Mouse (Mus musculus): ENCODE results near the gene Rnf43.

Gene Rnf43

DNA sequence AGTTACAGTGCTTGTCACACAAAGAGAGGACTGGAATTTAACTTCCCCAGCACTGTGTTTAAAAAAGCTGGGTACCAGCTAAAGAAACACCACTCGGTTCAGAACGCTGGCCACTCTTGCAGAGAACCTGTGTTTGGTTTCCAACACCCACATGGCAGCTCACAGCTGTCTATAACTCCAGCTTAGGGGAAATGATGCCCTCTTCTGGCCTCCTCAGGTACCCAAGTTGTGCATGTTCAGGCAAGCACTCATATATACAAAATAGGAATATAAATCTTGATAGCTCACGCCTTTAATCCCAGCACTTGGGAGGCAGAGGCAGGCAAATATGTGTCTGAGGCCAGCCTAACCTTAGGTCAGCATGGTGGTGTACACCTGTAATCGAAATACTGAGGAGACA lies 53.5 kb downstream of the Rnf43 start:
- DNase-seq = no peak

DNA sequence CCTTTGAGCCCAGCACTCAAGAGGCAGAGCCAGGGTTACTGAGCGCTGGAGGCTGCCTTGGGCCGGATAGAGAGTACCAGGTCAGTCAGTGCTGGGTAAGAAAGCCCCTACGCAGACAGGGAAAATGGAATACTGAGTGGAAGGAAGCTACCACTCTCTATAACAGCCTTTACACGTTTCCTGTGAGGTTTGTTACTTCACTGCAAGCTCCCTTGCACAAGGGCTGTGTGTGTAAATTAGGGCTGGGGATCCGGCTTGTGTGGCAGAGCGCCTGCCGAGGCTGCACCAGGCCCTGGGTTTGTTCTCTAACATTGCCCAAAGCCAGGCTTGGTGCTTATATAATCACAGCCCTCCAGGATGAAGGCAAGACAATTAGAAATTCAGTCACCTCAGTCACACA lies 57.0 kb downstream of the Rnf43 start:
- no peak for DNase-seq

DNA sequence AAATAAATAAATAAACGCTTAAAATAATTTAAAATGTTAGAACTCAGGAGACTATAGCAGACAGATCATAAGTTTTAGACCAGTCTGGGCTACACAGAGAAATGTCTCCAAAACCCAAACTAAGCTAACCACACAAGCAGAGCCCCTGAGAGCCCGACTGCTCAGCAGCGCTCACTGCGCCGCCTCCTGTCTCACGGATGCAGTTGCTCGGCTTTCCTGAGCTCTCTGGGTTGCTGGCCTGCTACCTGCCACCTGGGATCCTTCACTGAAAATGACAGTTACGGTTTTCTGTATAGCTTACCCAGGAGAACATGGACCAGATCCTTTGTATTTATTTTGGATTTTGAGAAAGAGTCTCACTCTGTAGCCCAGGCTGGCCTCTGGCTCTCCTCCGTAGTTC lies 57.8 kb downstream of the Rnf43 start:
- no peak for DNase-seq

DNA sequence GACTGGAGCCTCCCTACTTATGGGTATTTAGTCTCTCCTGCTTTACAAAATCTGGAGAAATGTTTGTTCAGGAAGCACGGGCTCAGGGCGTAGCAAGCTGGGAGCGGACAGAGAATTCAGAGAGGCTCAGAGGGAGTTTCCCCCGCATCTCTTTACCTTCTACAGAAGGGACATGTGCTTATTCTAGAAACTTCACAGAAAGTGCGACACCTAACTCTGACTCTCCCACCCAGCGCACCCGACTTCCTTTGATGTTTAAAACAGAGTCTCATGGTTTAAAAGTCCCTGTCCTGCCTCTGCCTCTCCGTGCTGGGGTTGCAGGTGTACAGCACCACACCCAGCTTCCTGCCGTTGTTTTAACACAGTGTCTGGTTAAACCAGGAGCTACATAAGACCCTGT lies 58.3 kb downstream of the Rnf43 start:
- DNase-seq = no peak

DNA sequence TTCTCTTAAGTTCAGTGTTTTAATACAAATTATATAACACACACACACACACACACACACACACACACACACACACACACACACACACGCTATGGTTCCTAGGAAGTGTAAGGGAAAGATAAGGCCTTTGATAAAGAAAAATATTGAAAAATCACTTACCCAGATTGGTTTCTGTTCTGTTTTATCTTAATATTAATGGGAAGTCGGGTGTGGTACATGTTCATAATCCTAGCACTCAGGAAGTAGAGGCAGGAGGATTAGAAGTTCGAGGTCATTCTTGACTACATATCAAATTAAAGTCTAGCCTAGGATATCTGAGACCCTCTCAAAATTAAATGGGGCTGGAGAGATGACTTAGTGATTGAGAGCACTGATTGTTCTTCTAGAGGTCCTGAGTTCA lies 59.6 kb downstream of the Rnf43 start:
- DNase-seq = no peak

DNA sequence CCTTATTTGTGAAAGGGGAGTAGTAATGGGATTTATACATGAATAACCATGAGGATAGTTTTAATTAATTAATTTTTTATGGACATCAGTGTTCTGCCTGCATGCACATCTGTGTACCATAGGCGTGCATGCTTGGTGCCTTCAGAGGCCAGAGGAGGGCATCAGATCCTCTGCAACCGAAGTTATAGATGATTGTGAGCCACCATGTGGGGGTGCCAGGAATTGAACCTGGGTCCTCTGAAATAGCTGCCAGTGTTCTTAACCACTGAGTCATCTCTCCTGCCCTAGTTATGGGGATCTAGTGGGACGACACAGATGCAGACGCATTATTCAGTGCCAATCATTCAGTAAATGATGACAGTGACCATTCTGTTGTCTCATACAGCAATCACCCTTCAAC lies 60.4 kb downstream of the Rnf43 start:
- DNase-seq = no peak

DNA sequence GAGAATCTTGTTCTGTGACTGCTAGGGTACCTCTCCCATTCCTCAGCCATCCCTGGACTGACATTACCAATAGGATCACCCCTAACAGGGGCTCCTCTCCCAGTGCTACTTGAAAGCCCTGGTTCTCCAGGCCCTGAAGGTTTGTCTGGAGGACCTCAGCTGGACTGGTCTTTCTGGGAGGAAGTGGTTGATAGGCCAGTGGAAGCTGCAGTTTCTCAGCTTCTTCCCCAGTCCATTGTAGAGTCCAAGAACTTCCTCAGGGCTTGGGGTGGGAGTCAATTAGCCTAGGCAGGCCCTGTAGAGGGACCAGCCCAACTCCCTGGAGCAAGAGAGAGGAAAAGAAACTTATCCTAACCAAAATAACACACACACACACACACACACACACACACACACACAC lies 63.0 kb downstream of the Rnf43 start:
- no peak for DNase-seq

DNA sequence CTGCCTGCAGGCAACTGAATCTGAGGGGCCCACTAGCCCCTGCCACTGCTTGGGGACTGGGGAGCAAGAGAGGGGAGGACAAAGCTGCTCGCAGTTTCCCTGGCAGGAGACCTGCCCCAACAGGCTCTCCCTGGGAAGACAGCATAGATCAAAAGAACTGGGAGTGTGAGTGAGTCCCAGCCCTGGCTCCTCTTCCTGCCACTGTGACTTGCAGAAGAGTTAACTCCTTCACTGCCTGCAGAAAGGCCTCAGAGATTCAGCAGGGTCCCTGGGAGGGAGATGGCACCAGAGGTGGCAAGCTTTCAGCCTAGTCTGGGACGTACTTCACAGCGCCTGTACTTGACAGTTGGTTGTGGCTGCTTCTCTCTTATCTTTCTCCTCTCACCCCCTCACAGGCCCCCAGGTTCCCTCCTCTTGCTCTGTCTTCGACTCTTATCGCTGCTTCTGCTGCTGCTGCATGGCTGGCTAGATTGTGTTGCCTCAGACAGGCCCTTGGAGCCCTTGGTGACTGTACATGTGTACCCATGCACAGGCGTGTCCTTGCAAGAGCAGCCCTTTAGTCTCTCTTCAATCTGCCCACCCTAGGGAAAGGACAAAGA lies 63.5 kb downstream of the Rnf43 start:
- DNase-seq = no peak

DNA sequence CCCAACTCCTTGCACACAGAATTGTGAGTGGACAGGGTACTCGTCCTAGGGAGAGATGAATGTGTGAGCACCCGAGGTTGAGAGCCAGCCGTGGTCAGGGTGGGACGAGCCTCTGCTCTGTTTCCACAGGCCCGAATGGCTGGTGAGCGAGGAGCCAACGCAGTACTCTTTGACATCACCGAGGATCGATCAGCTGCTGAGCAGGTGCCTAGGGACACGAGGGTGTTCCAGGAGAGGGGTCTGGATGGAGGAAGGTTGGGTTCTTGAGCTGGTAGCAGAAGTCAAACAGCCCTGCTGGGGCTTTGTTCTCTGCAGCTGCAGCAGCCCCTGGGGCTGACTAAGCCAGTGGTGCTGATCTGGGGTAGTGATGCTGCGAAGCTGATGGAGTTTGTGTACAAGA lies 64.5 kb downstream of the Rnf43 start:
- no peak for DNase-seq

DNA sequence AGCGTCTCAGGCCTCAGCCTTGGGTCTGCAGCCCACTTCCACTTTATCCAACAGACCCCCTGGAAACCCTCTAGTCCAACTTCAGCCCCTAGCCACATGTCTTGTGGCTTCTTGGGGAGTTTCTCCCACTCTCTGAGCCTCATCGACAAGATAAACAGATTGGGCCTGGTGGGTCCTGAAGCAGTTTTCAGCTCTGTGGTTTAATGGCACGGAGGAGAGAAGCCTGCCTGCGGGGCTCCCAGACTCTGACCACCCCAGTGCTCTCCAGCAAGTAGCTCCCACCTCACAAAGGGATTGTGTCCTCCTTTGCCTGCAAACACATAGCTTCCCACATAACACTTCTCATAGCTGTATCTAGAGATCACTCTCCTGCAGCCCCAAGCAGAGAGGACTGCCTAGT lies 64.9 kb downstream of the Rnf43 start:
- no peak for DNase-seq

DNA sequence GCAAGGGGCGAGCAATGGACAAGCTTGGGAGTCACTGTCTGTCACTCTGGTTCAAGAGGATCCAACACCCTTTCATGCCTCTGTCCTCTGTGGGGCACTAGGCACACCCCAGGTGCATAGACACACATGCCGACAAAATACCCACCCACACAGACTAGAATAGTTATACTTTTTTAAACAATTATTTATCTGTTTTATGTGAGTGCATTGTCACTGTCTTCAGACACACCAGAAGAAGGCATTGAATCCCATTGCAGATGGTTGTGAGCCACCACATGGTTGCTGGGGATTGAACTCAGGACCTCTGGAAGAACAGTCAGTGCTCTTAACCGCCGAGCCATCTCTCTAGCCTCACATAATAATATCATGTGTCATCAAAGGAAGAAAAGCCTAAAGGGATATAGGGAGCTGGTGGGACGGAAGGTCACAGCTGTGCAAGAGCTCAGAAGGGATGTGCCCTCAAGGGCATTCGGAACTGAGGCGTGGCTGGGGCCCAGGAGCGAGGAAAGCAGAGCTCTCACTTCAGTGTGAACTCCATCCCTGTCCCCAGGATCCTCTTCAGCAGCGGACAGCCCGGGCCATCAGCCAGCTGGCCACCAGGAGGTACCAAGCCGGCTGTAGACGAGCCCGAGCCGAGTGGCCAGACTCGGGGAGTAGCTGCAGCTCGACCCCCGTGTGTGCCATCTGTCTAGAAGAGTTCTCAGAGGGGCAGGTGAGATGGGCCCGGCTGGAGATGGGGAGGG lies 66.5 kb downstream of the Rnf43 start:
- no peak for DNase-seq

DNA sequence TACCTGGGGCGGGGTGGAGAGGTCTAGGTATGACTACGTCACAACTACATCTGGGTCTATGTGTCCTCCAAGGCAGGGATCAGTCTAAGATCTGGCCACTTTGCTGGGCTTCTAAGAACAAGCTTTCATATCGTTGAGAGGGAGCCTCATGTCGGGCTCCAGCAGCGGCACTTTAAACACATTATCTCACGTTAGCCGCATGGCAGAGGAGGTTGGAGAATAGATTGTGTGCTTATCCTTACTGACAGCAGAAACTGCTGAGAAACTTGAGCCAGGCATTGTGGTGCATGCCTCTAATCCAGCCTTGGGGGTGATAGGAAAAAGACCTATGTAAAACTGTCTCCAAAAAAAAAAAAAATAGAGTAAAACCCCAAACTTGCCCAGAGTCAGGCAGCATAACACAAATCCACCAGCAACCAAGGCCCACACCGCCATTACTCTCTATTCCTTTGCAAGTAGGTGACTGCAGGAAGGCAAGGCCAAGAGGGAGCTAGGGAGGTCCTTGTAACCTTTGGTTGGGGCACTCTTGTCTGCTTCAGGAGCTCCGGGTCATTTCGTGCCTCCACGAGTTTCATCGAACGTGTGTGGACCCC lies 67.2 kb downstream of the Rnf43 start:
- no peak for DNase-seq

DNA sequence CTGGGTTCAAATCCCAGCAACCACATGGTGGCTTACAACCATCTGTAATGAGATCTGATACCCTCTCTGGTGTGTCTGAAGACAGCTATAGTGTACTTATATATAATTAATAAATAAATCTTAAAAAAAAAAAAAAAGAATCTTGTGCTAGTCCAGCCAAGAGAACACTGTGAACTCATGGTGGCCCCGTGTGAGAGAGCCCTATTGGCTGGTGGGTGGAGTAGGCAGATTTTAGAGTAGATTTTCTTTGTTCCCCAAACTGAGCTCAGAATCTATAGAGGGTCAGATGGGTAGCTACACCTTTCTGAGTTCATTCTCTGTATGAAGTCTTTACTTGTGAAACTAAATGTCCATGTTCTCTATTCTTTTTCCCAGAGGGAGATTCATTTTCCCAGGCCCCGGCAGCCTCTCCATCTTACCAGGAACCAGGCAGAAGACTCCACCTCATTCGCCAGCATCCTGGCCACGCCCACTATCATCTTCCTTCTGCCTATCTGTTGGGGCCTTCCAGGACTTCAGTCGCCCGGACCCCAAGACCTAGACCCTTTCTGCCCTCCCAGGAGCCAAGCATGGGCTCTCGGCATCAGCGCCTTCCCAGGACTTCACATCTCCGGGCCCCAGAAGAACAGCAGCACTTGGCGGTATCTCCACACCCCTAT lies 68.3 kb downstream of the Rnf43 start:
- DNase-seq = no peak

DNA sequence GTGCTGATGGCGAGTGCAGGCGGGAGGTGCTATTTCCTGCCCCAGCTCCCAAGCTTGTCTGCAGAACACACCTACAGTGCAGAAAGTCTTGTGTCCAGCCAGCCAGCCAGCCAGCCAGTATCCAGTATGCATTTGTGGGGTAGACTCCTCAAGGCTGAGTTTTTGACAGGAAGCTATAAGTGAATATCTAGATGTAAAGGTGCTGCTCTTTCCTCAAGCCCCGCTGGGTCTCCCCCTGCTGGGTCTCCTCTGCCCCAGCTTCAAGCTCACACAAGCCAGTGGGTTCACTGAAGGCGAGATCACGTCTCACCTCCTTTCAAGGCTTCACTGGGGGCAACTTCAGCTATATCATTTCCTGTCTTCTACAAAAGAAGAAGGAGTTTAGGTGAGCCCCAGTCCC lies 71.8 kb downstream of the Rnf43 start:
- DNase-seq = no peak

DNA sequence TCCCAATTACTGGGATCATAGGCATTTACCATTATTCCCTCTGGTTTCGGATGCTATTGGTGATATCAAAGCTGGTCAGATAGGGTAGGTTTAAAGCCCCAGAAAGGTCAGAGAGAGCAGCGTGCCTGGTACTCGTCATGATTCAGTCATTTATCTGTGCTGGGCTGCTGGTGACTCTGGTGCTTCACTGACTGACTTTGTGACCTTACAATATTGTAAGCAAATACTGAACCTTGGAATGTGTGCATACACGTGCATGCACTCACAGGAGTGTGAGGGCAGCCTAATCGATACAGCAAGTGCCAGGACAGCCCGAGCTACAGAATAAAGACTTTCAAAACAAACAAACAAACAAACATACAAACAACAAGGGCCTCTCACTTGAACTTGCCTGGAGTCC lies 73.2 kb downstream of the Rnf43 start:
- DNase-seq = no peak

DNA sequence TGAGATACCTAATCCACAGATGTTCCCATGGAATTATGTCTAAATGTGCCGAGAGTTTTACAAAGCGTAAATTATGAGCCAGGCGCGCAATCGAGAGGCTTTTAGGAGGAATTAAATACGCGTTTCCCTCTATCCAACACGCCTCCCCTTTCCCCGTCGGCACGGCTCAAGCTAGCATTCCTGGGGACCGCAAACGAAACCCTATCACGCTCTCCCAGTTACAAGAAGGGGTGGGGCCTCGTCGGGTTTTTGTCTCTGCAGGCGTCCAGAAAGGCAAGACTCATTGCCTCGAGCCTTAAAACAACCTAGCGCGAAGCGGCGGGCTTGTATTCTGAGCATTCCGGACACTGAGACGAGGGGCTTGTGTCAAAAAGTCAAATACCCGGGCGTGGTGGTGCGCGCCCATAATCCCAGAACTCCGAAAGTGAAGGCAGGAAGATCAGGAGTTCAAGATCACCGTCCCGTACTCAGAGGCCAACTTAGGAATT lies 74.2 kb downstream of the Rnf43 start:
- DNase-seq = peak; percentile 64 to 77

DNA sequence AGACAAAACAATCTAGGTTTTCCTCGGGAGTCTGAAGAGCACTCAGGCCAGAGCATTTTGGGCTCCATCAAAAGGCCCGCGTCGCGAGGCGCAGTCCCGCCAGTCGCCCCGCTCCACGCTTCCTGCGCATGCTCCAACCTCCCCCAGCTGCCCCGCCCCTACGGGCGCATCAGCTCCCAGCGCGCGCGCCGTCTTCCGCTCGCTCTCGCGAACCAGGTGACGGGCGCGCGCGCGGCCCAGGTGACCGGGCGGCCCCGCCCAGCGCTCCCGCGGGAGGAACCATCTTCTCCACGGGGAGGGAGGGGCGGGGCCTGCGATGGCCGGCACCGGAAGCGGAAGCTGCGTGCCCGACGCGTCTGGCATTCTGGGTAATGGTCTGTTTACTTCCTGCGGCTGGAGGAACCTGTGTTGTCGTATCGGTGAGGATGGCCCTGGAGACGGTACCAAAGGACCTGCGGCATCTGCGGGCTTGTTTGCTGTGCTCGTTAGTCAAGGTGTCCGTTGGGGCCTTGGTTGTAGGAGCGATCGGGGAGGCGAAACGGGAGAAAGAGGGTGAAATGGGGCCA lies 74.7 kb downstream of the Rnf43 start, which contains the start of gene Supt4a:
TSS of gene Supt4a (plus strand) at position 378 of the 566 bp plus-strand sequence.
- DNase-seq = peak; percentile 98

DNA sequence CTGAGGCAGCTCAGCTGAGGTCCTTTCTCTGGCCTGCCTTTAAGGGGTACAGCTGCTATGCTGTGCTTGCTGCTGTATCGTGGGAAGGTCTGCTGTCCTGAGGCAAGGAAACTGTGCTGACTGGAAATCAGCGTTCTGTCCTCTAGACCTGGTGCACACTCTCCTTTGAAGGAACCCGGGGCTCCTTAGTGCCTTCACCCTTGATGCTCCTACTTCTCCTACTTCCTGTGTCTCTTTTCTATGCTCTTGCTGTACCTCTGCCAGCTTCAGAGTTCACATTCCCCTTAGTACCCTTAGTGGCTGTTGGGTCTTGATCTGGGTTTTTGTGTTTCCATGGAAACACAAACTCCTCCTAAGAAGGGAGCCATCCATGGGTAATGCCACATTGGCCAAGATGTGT lies 81.2 kb downstream of the Rnf43 start:
- DNase-seq = no peak

DNA sequence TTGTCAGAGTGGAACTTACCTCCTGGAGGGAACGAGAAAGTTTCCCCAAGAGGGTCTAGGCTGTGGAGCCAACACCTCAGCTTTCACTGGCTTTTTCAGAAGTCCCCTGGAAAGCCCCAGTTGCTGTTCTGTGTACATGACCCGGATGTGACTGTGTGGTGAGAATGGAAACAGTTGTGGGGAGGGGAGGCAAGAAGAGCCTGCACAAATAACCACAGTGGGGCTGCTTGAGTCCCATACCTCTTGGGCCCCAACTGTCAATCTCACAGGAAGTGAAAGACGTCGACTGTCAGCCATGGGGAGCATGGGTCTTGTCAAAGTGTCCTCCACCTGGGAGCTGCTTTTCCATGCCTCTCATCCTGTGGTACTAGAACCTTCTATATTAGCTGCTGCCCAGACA lies 82.4 kb downstream of the Rnf43 start:
- DNase-seq = no peak

DNA sequence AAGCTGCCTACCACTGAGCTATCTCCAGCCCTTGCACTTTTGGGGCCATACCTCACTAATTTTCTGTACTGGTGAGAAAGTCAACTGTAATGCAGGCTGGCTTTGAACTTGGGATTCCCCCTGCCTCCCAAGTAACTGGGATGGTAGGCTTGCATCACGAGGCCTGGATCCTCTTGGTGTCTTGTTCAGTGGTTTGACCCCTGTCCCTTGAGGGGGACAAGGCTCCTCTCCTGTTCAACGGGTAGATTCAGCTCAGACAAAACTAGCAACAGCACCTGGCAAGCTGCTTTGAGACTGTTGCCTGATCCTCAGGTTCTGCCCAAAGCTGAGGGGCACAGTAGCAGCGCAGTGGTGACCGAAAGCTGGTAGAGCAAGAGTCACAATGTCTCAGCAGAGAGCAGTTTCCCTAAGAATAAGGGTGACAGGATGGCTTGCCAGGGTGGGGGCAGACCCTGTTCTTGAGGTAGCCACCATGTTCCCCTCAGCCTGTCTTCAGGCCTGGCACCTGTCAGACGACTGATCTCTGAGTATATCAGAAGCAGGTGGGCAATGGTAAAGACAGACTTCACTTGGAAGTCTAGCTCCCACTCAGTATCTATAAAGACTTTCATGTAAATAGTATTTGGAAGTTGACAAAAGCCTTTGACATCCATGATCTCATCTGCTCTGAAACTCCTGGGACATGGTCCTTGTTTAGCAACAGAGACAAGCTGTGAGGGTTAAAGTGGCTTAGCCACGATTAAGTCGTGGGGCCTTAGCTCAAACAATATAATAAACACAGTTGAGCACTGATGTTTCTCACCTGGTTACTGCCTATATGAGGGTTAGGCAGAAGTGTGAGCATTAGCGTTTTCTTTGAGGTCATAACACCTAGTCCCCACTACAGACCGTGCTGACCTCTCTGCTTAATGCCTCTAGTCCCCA lies 83.4 kb downstream of the Rnf43 start:
- no peak for DNase-seq

DNA sequence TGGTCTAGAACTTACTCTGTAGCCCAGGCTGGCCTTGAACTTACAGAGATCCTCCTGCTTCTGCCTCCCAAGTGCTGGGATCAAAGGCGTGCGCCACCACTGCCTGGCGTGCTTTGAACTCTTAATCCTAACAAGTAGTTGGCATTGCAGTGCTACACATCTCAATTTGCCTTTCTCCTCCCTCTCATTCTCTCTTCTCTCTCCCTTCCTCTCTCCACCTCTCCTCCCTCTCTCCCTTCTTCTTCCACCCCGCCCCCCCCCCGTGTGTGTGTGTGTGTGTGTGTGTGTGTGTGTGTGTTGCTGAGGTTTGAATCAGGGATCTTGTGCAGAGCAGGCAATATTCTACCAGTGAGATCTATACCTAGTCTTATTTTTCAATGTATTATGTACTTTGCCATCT lies 84.8 kb downstream of the Rnf43 start:
- DNase-seq = no peak

DNA sequence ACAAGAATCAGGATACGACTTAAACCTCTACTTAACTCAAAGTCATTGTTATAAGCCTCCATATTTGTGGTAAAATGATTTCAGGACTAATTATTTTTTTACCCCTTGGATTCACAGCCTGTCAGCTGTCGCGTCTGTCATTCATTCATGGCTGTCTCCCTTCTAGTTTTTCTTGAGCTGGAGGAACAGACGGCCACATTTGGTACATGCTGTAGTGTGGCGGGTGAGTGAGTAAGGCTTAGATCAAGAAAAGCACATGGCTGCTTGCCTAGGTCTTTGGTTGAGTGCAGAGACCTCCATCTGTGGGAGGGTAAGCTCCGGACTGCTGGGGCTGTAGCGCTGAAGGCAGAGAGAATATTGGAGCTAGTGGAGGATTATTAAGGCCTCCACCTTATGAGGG lies 85.2 kb downstream of the Rnf43 start:
- no peak for DNase-seq
